Mouse (Mus musculus): Measurements from ENCODE around the gene Pilra. TPM values are rescaled to one million over a fixed set of nuclear protein-coding genes. Genes with fewer than 3 reads are reported as not detected.
A peak's percentile ranks its signal among the peaks of the same experiment; 100 is the strongest.

Gene Pilra
- polyA plus RNA-seq, 1 experiment from 2014 or later, result 0.51 TPM

DNA sequence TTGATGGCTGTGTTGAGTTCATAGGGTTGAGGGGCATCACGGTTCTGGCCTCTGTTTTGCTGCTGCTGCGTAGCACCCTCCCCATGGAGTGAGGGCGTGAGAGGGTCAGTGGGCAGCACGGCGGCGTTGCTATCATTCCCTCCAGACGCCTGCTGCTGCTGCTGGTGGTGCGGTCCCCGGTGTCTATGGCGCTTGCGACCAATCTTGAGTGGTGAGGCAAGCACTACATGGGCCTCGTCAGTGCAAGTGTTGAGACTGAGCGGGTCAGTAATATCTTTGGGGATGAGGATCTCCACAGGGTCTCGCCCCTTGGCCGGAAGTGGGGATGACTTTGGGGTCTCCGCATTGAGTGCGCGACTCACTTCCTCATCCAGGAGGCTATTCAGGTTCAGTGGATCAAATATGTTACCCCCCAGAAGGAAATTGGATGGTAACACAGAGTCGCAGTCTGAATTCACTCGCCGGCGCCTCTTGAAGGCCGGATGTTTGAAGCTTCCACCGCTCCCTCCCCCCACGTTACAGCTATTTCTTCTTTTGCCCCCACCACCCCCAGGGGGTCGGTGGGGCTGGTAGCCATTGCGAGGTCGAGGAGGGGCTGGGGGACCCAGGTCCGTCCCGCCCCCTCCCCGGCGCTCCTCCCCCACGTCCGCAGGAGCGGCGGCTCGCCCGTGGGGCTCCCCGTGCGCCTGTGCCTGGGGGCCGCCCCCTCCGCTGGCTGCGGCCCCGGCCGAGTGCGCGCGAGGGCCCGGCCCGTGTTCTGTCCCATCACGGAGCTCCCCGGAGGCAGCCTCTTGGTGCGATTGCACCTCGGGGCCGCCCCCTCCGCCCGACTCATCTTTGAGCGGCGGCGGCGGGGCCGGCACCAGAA is 50.7 kb downstream of the Pilra start:
- whole genome bisulfite sequencing, result 2% methylated on average over 51 of the region's 62 CpGs
- peak; percentile 12 for ATAC-seq

GRCm38 (mm10) chr5:137784546-137784945 is 51.5 kb downstream of the Pilra start:
- H3K4me3 ChIP-seq (ENCODE audit: low read length), result peak overlapping the region; percentile 77
- peak overlapping the region; percentile 87 for H3K9ac ChIP-seq (ENCODE audit: low read depth, low read length)
- H3K27ac ChIP-seq (ENCODE audit: low read depth, low read length), result no peak overlapping the region
- WGBS, result 79% methylated on average over 14 of the region's 14 CpGs
- H3K9me3 ChIP-seq (ENCODE audit: control insufficient read depth, low read length), result no peaks in the 10 kb centered on the region
- peaks cover 19% of the 10 kb centered on the region; the same call in 1 of the 2 replicates for H3K36me3 ChIP-seq (ENCODE audit: control insufficient read depth, insufficient read depth, low read length)
- no peaks in the 10 kb centered on the region for H3K27me3 ChIP-seq (replicated peaks; ENCODE audit: control insufficient read depth, insufficient read depth, low read length)
- no peak for ATAC-seq
- H3K4me2 ChIP-seq (ENCODE audit: low read length), result peak overlapping the region; percentile 73
- peaks cover 44% of the 10 kb centered on the region for H3K4me1 ChIP-seq (ENCODE audit: control insufficient read depth, insufficient read depth, low read depth, low read length)

More for the DNA sequence above, 50.7 kb downstream of the Pilra start:
- no peaks in the 10 kb centered on the region for H3K9me3 ChIP-seq (ENCODE audit: control insufficient read depth, low read length)
- no peaks in the 10 kb centered on the region for H3K27me3 ChIP-seq (replicated peaks; ENCODE audit: control insufficient read depth, insufficient read depth, low read length)
- peak overlapping the region; percentile 99 for H3K27ac ChIP-seq (ENCODE audit: low read depth, low read length)
- H3K4me3 ChIP-seq (ENCODE audit: low read length), result peak overlapping the region; percentile 77
- peaks cover 36% of the 10 kb centered on the region for H3K4me1 ChIP-seq (ENCODE audit: control insufficient read depth, insufficient read depth, low read depth, low read length)
- H3K9ac ChIP-seq (ENCODE audit: low read depth, low read length), result peak overlapping the region; percentile 87
- H3K4me2 ChIP-seq (ENCODE audit: low read length), result peak overlapping the region; percentile 73
- H3K36me3 ChIP-seq (ENCODE audit: control insufficient read depth, insufficient read depth, low read length), result peaks cover 19% of the 10 kb centered on the region; the same call in 1 of the 2 replicates

DNA sequence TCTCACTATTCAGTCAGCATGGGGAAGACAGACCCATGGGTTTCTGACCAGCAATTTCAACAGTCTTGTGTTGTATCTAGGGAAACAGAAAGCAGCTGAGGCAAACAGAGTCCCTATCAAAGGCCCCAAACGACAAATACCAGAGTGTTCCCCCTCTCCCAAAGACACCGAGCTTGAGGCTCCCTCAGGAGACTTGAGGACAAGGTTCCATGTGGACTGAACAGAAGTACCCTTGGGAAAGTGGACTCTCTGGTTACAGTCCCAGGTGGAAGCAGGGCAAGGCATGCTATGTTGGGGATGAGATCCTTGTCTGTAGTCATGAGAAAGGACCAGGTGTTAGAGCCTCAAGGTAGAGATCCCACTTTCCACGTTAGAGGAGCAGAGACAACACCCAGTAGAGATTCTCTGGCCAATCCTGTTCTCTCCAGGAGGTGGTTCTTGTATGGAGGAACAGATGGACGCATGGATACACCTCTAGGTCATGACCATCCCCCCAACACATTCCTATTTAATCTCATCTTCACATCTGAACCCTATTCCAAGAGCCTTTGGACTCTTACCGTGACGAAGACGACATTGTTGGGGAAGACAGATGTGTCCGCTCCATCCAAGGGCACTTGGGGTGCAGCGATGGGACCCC is 52.1 kb downstream of the Pilra start:
- H3K4me3 ChIP-seq (ENCODE audit: low read length), result peak overlapping the region; percentile 77
- peaks cover 19% of the 10 kb centered on the region; the same call in 1 of the 2 replicates for H3K36me3 ChIP-seq (ENCODE audit: control insufficient read depth, insufficient read depth, low read length)
- no peak overlapping the region for H3K27ac ChIP-seq (ENCODE audit: low read depth, low read length)
- H3K4me2 ChIP-seq (ENCODE audit: low read length), result peak overlapping the region; percentile 73
- H3K27me3 ChIP-seq (replicated peaks; ENCODE audit: control insufficient read depth, insufficient read depth, low read length), result no peaks in the 10 kb centered on the region
- WGBS, result 68% methylated on average over 9 of the region's 9 CpGs
- no peaks in the 10 kb centered on the region for H3K9me3 ChIP-seq (ENCODE audit: control insufficient read depth, low read length)
- peak overlapping the region; percentile 2; the same call in 1 of the 2 replicates for H3K9ac ChIP-seq (ENCODE audit: low read depth, low read length)
- ATAC-seq, result no peak
- H3K4me1 ChIP-seq (ENCODE audit: control insufficient read depth, insufficient read depth, low read depth, low read length), result peaks cover 45% of the 10 kb centered on the region

- Histone ChIP-seq H3K27ac (ENCODE audit: low read depth, low read length) (no peak overlapping the region), H3K4me2 (ENCODE audit: low read length) (peak overlapping the region; percentile 73), H3K36me3 (ENCODE audit: control insufficient read depth, insufficient read depth, low read length) (peaks cover 19% of the 10 kb centered on the region; the same call in 1 of the 2 replicates), H3K4me3 (ENCODE audit: low read length) (peak overlapping the region; percentile 77), H3K27me3 (replicated peaks; ENCODE audit: control insufficient read depth, insufficient read depth, low read length) (no peaks in the 10 kb centered on the region), H3K4me1 (ENCODE audit: control insufficient read depth, insufficient read depth, low read depth, low read length) (peaks cover 42% of the 10 kb centered on the region), H3K9me3 (ENCODE audit: control insufficient read depth, low read length) (no peaks in the 10 kb centered on the region), H3K9ac (ENCODE audit: low read depth, low read length) (peak overlapping the region; percentile 40; the same call in 1 of the 2 replicates)
- WGBS, result 81% methylated on average over 13 of the region's 13 CpGs
- ATAC-seq, result no peak
These were observed 53.1 kb downstream of the Pilra start for GRCm38 (mm10) chr5:137782776-137783522.

GRCm38 (mm10) chr5:137781661-137782060 is 54.4 kb downstream of the Pilra start:
- Histone ChIP-seq H3K4me3 (ENCODE audit: low read length) (no peak overlapping the region), H3K4me2 (ENCODE audit: low read length) (no peak overlapping the region), H3K36me3 (ENCODE audit: control insufficient read depth, insufficient read depth, low read length) (peaks cover 19% of the 10 kb centered on the region; the same call in 1 of the 2 replicates), H3K27ac (ENCODE audit: low read depth, low read length) (no peak overlapping the region), H3K4me1 (ENCODE audit: control insufficient read depth, insufficient read depth, low read depth, low read length) (peaks cover 40% of the 10 kb centered on the region), H3K9ac (ENCODE audit: low read depth, low read length) (no peak overlapping the region), H3K27me3 (replicated peaks; ENCODE audit: control insufficient read depth, insufficient read depth, low read length) (no peaks in the 10 kb centered on the region), H3K9me3 (ENCODE audit: control insufficient read depth, low read length) (no peaks in the 10 kb centered on the region)
- 97% methylated on average over 7 of the region's 7 CpGs for WGBS
- no peak for ATAC-seq

DNA sequence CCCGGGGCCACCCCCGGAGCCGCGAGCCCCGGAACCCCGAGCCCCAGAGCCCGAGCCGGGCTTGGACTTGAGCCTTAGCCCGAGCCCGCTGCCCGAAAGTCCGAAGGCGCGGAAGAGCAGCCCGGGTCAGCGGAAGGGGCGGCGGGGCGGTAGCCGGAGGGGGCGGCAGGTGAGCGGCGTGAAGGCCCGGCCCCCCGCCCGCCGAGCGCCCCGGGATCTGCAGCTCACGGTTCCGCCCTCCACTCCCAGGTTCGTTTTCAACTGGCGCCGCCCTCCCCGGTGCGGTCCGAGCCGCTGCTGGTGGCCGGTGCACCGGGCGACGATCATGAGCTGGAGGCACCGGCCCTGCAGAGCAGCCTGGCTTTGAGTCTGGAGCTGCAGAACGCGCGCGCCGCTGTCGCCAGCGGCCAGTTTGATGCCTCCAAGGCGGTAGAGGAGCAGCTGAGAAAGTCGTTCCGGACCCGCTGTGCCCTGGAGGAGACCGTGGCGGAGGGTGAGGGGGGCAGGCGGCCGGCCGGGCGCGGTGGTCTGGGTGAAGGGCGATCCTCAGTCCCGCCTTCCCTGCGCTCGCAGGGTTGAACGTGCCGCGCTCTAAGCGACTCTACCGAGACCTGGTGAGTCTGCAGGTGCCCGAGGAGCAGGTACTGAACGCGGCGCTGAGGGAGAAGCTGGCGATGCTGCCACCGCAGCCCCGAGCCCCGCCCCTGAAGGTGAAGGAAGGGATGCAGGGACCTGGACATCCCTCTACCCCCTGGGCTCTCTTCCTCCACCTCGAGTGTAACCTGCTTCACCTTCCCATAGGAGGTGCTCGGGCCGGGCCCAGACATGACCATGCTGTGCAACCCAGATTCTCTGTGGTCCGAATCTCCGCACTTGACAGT is 56.8 kb downstream of the Pilra start:
- peak overlapping the region; percentile 97 for H3K9ac ChIP-seq (ENCODE audit: low read depth, low read length)
- H3K36me3 ChIP-seq (ENCODE audit: control insufficient read depth, insufficient read depth, low read length), result peaks cover 19% of the 10 kb centered on the region; the same call in 1 of the 2 replicates
- H3K27ac ChIP-seq (ENCODE audit: low read depth, low read length), result peak overlapping the region; percentile 93
- H3K4me3 ChIP-seq (ENCODE audit: low read length), result peak overlapping the region; percentile 90
- H3K9me3 ChIP-seq (ENCODE audit: control insufficient read depth, low read length), result no peaks in the 10 kb centered on the region
- 1% methylated on average over 49 of the region's 83 CpGs for WGBS
- peak overlapping the region; percentile 92 for H3K4me2 ChIP-seq (ENCODE audit: low read length)
- peaks cover 30% of the 10 kb centered on the region for H3K4me1 ChIP-seq (ENCODE audit: control insufficient read depth, insufficient read depth, low read depth, low read length)
- peak; percentile 15; the same call in 1 of the 2 replicates for ATAC-seq
- H3K27me3 ChIP-seq (replicated peaks; ENCODE audit: control insufficient read depth, insufficient read depth, low read length), result no peaks in the 10 kb centered on the region

- peak; percentile 97 for ATAC-seq
- Histone ChIP-seq H3K4me1 (ENCODE audit: control insufficient read depth, insufficient read depth, low read depth, low read length) (peaks cover 23% of the 10 kb centered on the region), H3K36me3 (ENCODE audit: control insufficient read depth, insufficient read depth, low read length) (peaks cover 19% of the 10 kb centered on the region; the same call in 1 of the 2 replicates), H3K4me2 (ENCODE audit: low read length) (peak within 1 kb of the TSS; percentile 92), H3K9ac (ENCODE audit: low read depth, low read length) (peak within 1 kb of the TSS; percentile 97), H3K4me3 (ENCODE audit: low read length) (peak within 1 kb of the TSS; percentile 90), H3K27me3 (replicated peaks; ENCODE audit: control insufficient read depth, insufficient read depth, low read length) (no peaks in the 10 kb centered on the region), H3K9me3 (ENCODE audit: control insufficient read depth, low read length) (no peaks in the 10 kb centered on the region), H3K27ac (ENCODE audit: low read depth, low read length) (peak within 1 kb of the TSS; percentile 93)
- WGBS, result 0% methylated on average over 31 of the region's 31 CpGs
These were observed 57.4 kb downstream of the Pilra start, which contains the start of gene Ppp1r35 for GRCm38 (mm10) chr5:137778635-137779034. Ppp1r35 (plus strand) TSS chr5:137778849.

DNA sequence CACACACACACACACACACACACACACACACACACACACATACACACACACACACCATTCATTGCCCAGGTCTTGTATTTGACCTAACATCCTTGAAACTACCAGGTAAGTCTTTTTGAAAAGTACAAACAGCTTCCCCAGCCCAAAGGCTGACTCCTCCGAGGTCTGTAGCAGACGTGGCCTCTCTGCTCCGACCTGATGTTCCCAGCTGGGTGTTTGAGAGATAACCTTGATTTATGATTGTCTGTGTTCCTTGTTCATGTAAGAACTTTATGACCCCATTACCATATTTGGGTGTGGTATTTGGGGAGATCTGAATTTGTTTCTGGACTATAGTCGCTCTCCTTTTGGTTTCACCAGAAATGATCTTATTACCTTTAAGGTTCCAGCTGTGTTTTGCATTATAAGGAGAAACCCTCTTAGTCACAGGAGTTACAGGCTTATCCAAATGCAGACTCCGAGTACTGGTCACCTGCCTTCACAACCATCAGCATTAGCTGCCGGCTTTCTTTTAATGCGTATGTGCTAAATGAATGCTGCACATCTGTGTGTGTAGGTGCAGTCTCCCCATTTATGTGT is 58.7 kb downstream of the Pilra start:
- ATAC-seq, result no peak
- 81% methylated on average over 7 of the region's 7 CpGs for WGBS
- Histone ChIP-seq H3K4me3 (ENCODE audit: low read length) (no peak overlapping the region), H3K4me2 (ENCODE audit: low read length) (no peak overlapping the region), H3K9me3 (ENCODE audit: control insufficient read depth, low read length) (no peaks in the 10 kb centered on the region), H3K27ac (ENCODE audit: low read depth, low read length) (no peak overlapping the region), H3K4me1 (ENCODE audit: control insufficient read depth, insufficient read depth, low read depth, low read length) (peaks cover 11% of the 10 kb centered on the region), H3K27me3 (replicated peaks; ENCODE audit: control insufficient read depth, insufficient read depth, low read length) (no peaks in the 10 kb centered on the region), H3K36me3 (ENCODE audit: control insufficient read depth, insufficient read depth, low read length) (peaks cover 13% of the 10 kb centered on the region; the same call in 1 of the 2 replicates), H3K9ac (ENCODE audit: low read depth, low read length) (no peak overlapping the region)
